Mouse (Mus musculus) lung, postnatal 0 days (tissue): Measurements from ENCODE around the gene Tnks1bp1. TPM values are rescaled to one million over a fixed set of nuclear protein-coding genes. Genes with fewer than 3 reads are reported as not detected.

Experiments
- ATAC-seq: fragments of 200-750 bp; cut with Nextera tagmentation; 2 replicates; pipeline ENCODE4 v1.8.0; 2017; ENCODE audit warnings: moderate library complexity
- DNase-seq: peaks from one replicate; pipeline ENCODE4 v3.0.0-alpha.2; 2016; ENCODE audit warnings: low spot score
- H3K27ac ChIP-seq: fragments of 300-500 bp; sonication (generic); 2 replicates; pipeline ENCODE4 v1.5.1; 2014; ENCODE audit warnings: antibody characterized with exemption, mild to moderate bottlenecking, low read length, mixed read lengths
- H3K27me3 ChIP-seq: fragments of 300-500 bp; sonication (generic); replicated peaks from 2 replicates; pipeline ENCODE4 v1.6.1; 2014; ENCODE audit warnings: low read length, mixed read lengths; ENCODE audit not compliant: insufficient read depth
- H3K36me3 ChIP-seq: fragments of 300-500 bp; sonication (generic); 2 replicates; pipeline ENCODE4 v1.6.1; 2014; ENCODE audit warnings: low read length, mixed read lengths; ENCODE audit not compliant: insufficient read depth
- H3K4me1 ChIP-seq: fragments of 300-500 bp; sonication (generic); 2 replicates; pipeline ENCODE4 v1.6.1; 2014; ENCODE audit warnings: antibody characterized with exemption, low read depth, low read length, mixed read lengths; ENCODE audit not compliant: insufficient read depth
- H3K4me2 ChIP-seq: fragments of 300-500 bp; sonication (generic); replicated peaks from 2 replicates; pipeline ENCODE4 v1.6.1; 2014; ENCODE audit warnings: low read depth, mild to moderate bottlenecking, low read length, moderate library complexity, mixed read lengths
- H3K4me3 ChIP-seq: fragments of 300-500 bp; sonication (generic); 2 replicates; pipeline ENCODE4 v1.5.1; 2014; ENCODE audit warnings: low read depth, low read length
- H3K9ac ChIP-seq: fragments of 300-500 bp; sonication (generic); replicated peaks from 2 replicates; pipeline ENCODE4 v1.6.1; 2014; ENCODE audit warnings: low read depth, mild to moderate bottlenecking
- H3K9me3 ChIP-seq: fragments of 300-500 bp; sonication (generic); 2 replicates; pipeline ENCODE4 v1.6.1; 2016; ENCODE audit warnings: low read length, mixed read lengths
- CTCF ChIP-seq: IDR thresholded peaks from 2 replicates; pipeline ENCODE4 v1.5.1; 2016; ENCODE audit warnings: antibody characterized with exemption, mild to moderate bottlenecking
- EP300 ChIP-seq: IDR thresholded peaks from 2 replicates; pipeline ENCODE4 v1.6.1; 2016; ENCODE audit warnings: antibody characterized with exemption, mild to moderate bottlenecking, control low read depth
- WGBS: fragments of 180-500 bp; shearing (Covaris S2); extraction: QIAGEN DNeasy Blood & Tissue Kit; methylation state at CpG from one replicate; pipeline ENCODE4 v1.1.7; 2014; 5-methylcytosine and 5-hydroxymethylcytosine counted together
- polyA plus RNA-seq: library from polyadenylated mRNA; unstranded; fragments of >200 nt; fragmentation: Nextera tagmentation; extraction: Ambion mirVana; gene quantifications from 2 replicates; pipeline ENCODE4 v1.2.1, GENCODE M21; 2015

Gene Tnks1bp1
- polyA plus RNA-seq, 1 experiment from 2014 or later, result 40.3 TPM

DNA sequence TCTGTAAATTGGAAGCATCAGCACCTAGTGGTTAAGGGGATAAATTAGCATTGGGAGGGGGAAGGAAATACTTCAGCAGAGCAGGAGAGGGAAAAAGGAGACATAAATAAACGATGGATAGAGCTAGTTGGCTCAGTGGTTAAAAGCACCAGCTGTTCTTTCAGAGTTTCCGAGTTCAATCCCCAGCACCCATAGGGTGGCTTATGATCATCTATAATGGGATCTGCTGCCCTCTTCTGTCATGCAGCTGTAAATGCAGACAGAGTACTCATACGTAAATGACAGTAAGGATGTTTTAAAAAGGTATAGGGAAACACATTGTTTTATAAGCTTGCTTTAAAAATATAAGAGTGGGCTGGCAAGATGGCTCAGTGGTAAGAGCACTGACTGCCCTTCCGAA, 40.1 kb upstream of the Tnks1bp1 start:
- WGBS, result 16% methylated on average over 4 of the region's 4 CpGs
- no peaks in the 10 kb centered on the region for H3K9me3 ChIP-seq
- peak; percentile 77 for TF ChIP-seq CTCF
- no peak for TF ChIP-seq EP300
- no peak overlapping the region for H3K27ac ChIP-seq
- H3K9ac ChIP-seq, result no peak overlapping the region
- H3K27me3 ChIP-seq, result no peaks in the 10 kb centered on the region
- ATAC-seq, result no peak
- peak; percentile 63 for DNase-seq
- H3K4me1 ChIP-seq, result no peaks in the 10 kb centered on the region; the same call in 1 of the 2 replicates
- no peaks in the 10 kb centered on the region for H3K36me3 ChIP-seq
- no peak overlapping the region for H3K4me3 ChIP-seq
- H3K4me2 ChIP-seq, result no peak overlapping the region

DNA sequence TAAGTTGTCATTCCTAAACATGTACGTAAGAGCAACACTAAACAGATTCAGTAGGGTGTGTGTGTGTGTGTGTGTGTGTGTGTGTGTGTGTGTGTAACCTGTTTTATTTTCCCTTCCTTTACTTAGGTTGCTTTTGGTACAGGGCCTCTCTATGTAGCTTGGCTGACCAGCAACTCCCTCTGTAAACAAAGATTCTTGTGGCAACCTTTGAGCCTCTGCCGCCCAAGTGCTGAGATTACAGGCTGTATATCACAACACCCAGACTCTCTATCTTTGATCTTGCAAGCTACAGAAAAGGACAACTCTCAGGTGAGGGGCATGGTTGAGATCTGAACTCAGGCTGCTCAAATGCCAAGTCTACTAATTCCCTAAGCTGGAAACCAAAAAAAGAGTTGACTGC, 38.6 kb upstream of the Tnks1bp1 start:
- TF ChIP-seq CTCF (no peak), EP300 (no peak)
- ATAC-seq, result no peak
- H3K27me3 ChIP-seq, result no peaks in the 10 kb centered on the region
- no peaks in the 10 kb centered on the region for H3K36me3 ChIP-seq
- no peak for DNase-seq
- H3K9me3 ChIP-seq, result no peaks in the 10 kb centered on the region
- no peak overlapping the region for H3K9ac ChIP-seq
- no peaks in the 10 kb centered on the region; the same call in 1 of the 2 replicates for H3K4me1 ChIP-seq
- 46% methylated on average over 2 of the region's 2 CpGs for WGBS
- no peak overlapping the region for H3K4me2 ChIP-seq
- no peak overlapping the region for H3K27ac ChIP-seq
- no peak overlapping the region for H3K4me3 ChIP-seq

DNA sequence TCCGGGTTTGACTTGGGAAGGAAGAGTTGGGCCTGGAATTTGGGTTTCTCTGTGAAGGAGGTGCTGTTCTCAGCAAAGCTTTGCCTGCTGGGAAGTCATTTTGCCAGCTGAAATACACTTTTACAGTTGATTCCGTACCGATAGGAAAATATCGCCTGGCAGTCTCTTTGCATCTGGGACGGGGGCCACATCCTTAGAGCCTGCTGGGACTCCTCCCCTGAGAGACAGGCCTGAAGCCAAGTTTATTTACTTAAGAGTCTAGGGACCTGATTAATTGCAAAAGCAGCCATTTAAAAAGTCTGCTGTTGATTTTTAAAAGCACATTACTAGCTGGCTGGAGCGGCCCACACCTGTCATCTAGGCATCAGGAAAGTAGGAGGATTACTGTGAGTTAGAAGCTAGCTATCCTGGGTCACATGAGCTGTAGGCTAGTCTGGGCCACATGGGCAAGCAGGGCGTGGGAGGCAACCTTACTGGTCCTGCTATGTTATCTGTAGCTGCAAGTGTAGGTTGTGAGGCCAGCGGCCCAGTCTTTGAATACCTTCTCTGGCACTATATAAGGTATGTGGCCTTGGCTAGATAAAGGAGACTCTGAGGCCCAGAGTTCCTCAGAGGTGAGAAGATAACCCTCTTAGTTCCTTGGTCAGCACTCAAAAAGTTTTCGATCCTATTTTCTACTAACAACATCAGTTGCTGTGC, 35.8 kb upstream of the Tnks1bp1 start:
- ATAC-seq, result peak; percentile 30; the same call in 1 of the 2 replicates

DNA sequence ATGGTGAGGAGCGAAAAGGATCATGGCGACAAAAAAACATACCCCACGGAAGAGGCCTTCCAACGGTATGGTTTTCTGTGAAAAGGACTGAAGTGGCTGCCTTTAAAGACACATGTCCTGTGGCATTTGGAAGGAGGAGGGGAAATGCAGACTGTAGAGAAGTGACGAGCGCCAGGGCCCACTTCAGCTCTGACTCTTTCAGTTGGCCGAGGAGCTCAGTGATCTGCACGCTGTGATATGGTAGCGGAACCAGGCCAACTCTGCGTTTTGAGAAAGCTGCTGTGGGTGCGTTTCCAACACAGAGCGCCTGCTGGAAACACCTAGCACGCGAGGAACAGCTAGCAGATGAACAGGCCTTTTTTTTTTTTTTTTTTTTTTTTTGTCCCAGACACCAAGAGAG, 35.1 kb upstream of the Tnks1bp1 start:
- 71% methylated on average over 14 of the region's 14 CpGs for WGBS
- H3K9ac ChIP-seq, result no peak overlapping the region
- DNase-seq (no peak), ATAC-seq (no peak)
- no peaks in the 10 kb centered on the region for H3K9me3 ChIP-seq
- no peak overlapping the region for H3K4me2 ChIP-seq
- H3K27me3 ChIP-seq, result no peaks in the 10 kb centered on the region
- no peaks in the 10 kb centered on the region for H3K36me3 ChIP-seq
- no peaks in the 10 kb centered on the region; the same call in 1 of the 2 replicates for H3K4me1 ChIP-seq
- TF ChIP-seq EP300 (no peak), CTCF (no peak)
- no peak overlapping the region for H3K27ac ChIP-seq
- H3K4me3 ChIP-seq, result no peak overlapping the region

More for the DNA sequence above, 35.8 kb upstream of the Tnks1bp1 start:
- Histone ChIP-seq H3K36me3 (no peaks in the 10 kb centered on the region), H3K27me3 (no peaks in the 10 kb centered on the region), H3K4me1 (no peaks in the 10 kb centered on the region; the same call in 1 of the 2 replicates), H3K9me3 (no peaks in the 10 kb centered on the region), H3K27ac (no peak overlapping the region), H3K4me2 (no peak overlapping the region), H3K4me3 (no peak overlapping the region), H3K9ac (no peak overlapping the region)
- TF ChIP-seq EP300 (no peak), CTCF (no peak)
- peak; percentile 27 for DNase-seq
- WGBS, result 26% methylated on average over 9 of the region's 9 CpGs

GRCm38 (mm10) chr2:85013826-85014587, 33.8 kb upstream of the Tnks1bp1 start:
- no peak for DNase-seq
- H3K36me3 ChIP-seq, result no peaks in the 10 kb centered on the region
- TF ChIP-seq CTCF (0 out of 2 replicates have a peak, but pooled peaks have one; percentile 1), EP300 (no peak)
- no peak overlapping the region for H3K27ac ChIP-seq
- no peak overlapping the region for H3K4me2 ChIP-seq
- no peak overlapping the region for H3K4me3 ChIP-seq
- H3K4me1 ChIP-seq, result no peaks in the 10 kb centered on the region; the same call in 1 of the 2 replicates
- H3K9ac ChIP-seq, result no peak overlapping the region
- no peaks in the 10 kb centered on the region for H3K9me3 ChIP-seq
- H3K27me3 ChIP-seq, result no peaks in the 10 kb centered on the region
- ATAC-seq, result no peak
- WGBS, result 68% methylated on average over 5 of the region's 5 CpGs

GRCm38 (mm10) chr2:85014588-85014982, 33.2 kb upstream of the Tnks1bp1 start:
- no peak for ATAC-seq
- no peak overlapping the region for H3K4me2 ChIP-seq
- H3K36me3 ChIP-seq, result no peaks in the 10 kb centered on the region
- no peaks in the 10 kb centered on the region for H3K9me3 ChIP-seq
- no peak overlapping the region for H3K27ac ChIP-seq
- H3K4me3 ChIP-seq, result no peak overlapping the region
- 59% methylated on average over 3 of the region's 3 CpGs for WGBS
- H3K27me3 ChIP-seq, result no peaks in the 10 kb centered on the region
- no peak for DNase-seq
- no peak overlapping the region for H3K9ac ChIP-seq
- H3K4me1 ChIP-seq, result no peaks in the 10 kb centered on the region; the same call in 1 of the 2 replicates
- no peak for TF ChIP-seq EP300
- TF ChIP-seq CTCF, result no peak
